Mouse (Mus musculus): ENCODE measurements around the gene Tnc. TPM values are rescaled to one million over a fixed set of nuclear protein-coding genes. Genes with fewer than 3 reads are reported as not detected.
"Not testable (repeated sequence)": the region's sequence is repeated elsewhere in the genome, so short reads cannot be mapped to it uniquely, and the experiment has no call there.

The Tnc gene
- total RNA-seq, 2 experiments from 2014 or later, result 11.0 to 15.3 TPM

- no peak for DNase-seq
Measured at GRCm38 (mm10) chr4:63963410-63963809, 83.4 kb downstream of the Tnc start.

GRCm38 (mm10) chr4:63961858-63962468 is 84.9 kb downstream of the Tnc start:
- DNase-seq, result no peak

GRCm38 (mm10) chr4:63958601-63959000 is 88.2 kb downstream of the Tnc start:
- no peak for DNase-seq

GRCm38 (mm10) chr4:63950054-63950453 is 96.8 kb downstream of the Tnc start:
- no peak for DNase-seq

GRCm38 (mm10) chr4:63948688-63949073 is 98.1 kb downstream of the Tnc start:
- not testable (repeated sequence) for DNase-seq

GRCm38 (mm10) chr4:63948066-63948687 is 98.6 kb downstream of the Tnc start:
- peak; percentile 71 for DNase-seq

- no peak for DNase-seq
Measured at GRCm38 (mm10) chr4:63943813-63944212, 103.0 kb downstream of the Tnc start.

- no peak for DNase-seq
Measured at GRCm38 (mm10) chr4:63942875-63943274, 103.9 kb downstream of the Tnc start.

- no peak for DNase-seq
Measured at GRCm38 (mm10) chr4:63941420-63941819, 105.4 kb downstream of the Tnc start.

GRCm38 (mm10) chr4:63939428-63939827 is 107.4 kb downstream of the Tnc start:
- no peak for DNase-seq

- no peak for DNase-seq
Measured at GRCm38 (mm10) chr4:63935960-63936359, 110.9 kb downstream of the Tnc start.

GRCm38 (mm10) chr4:63935314-63935713 is 111.5 kb downstream of the Tnc start:
- no peak for DNase-seq

- no peak for DNase-seq
Measured at GRCm38 (mm10) chr4:63930863-63931262, 116.0 kb downstream of the Tnc start.

GRCm38 (mm10) chr4:63929490-63929889 is 117.3 kb downstream of the Tnc start:
- DNase-seq, result no peak

- DNase-seq, result no peak
Measured at GRCm38 (mm10) chr4:63928192-63928591, 118.6 kb downstream of the Tnc start.

GRCm38 (mm10) chr4:63917181-63917580 is 129.6 kb downstream of the Tnc start:
- no peak for DNase-seq

GRCm38 (mm10) chr4:63916753-63917152 is 130.1 kb downstream of the Tnc start:
- no peak for DNase-seq

GRCm38 (mm10) chr4:63916288-63916687 is 130.5 kb downstream of the Tnc start:
- DNase-seq, result no peak

Other genes with a start within 250 kb of the Tnc start
- under 1 TPM; 0.12 to 0.18 TPM for gene Tnfsf8, start 185.7 kb downstream of the Tnc start, total RNA-seq (2021)